ENCODE assay signal across 29 mouse cellular contexts in the genomic region with DNA sequence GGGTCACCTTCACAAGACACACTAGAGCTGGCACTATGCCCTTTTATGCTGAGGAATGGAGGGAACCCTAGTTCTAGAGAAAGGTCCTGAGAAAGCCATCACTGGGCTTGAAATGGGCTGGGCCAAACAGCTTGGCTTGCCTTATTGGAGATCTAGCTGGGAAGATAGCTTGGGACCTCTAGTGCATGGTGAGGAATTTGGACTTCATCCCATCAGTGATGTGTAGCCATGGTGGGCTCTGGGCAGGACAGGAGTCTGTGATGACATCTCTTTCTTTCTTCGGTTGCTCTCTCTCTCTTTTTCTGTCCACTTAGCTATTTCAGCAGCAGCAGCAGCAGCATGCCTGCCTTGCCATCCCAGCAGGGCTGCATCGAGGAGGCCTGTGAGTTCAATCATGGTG. TPM values are rescaled to one million over a fixed set of nuclear protein-coding genes. Genes with fewer than 3 reads are reported as not detected.
"Had no signal": no experiment of that assay in that cellular context is flagged by ENCODE, and none has a peak within 500 bp of the region (broad histone marks: within the 10 kb centered on the region; RNA-seq: fewer than 3 reads in every experiment).

No protein-coding gene starts in this region.

- H3K9ac ChIP-seq: heart, embryonic 13.5 days; heart, embryonic 15.5 days; hindbrain, embryonic 12.5 days; hindbrain, embryonic 14.5 days; limb, embryonic 12.5 days had no signal

- H3K36me3 ChIP-seq: heart, embryonic 13.5 days; heart, embryonic 15.5 days; hindbrain, embryonic 10.5 days; hindbrain, embryonic 12.5 days; limb, embryonic 10.5 days; limb, embryonic 12.5 days had no signal

- H3K4me2 ChIP-seq: heart, embryonic 13.5 days; heart, embryonic 15.5 days; hindbrain, embryonic 12.5 days; hindbrain, embryonic 14.5 days; limb, embryonic 12.5 days; liver, embryonic 11.5 days had no signal

- DNase-seq: gastrocnemius, adult 2 months; gastrocnemius, postnatal 10 days; gastrocnemius, postnatal 25 days; heart, adult 2 months; heart, postnatal 4 days; kidney, adult 18-20 months; kidney, adult 8-10 months; kidney, postnatal 10 days; kidney, postnatal 25 days; kidney, postnatal 4 days; liver had no signal

- H3K27me3 ChIP-seq: heart, embryonic 13.5 days; heart, embryonic 15.5 days; hindbrain, embryonic 12.5 days had no signal

- H3K4me3 ChIP-seq: gastrocnemius, adult 2 months; heart, adult 2 months; heart, embryonic 13.5 days; heart, embryonic 15.5 days; hindbrain, embryonic 10.5 days; hindbrain, embryonic 12.5 days; layer of hippocampus, adult 2 months; limb, embryonic 10.5 days; limb, embryonic 12.5 days had no signal

- H3K9me3 ChIP-seq: heart, embryonic 13.5 days; heart, embryonic 15.5 days; hindbrain, embryonic 10.5 days; hindbrain, embryonic 12.5 days; limb, embryonic 10.5 days; limb, embryonic 12.5 days had no signal

- ATAC-seq: forebrain, embryonic 16.5 days; hindbrain, embryonic 16.5 days; inflammation-experienced regulatory T-cells, adult 6 months; intestine, postnatal 0 days had no signal

- H3K4me1 ChIP-seq: limb, embryonic 10.5 days had no signal

- H3K27ac ChIP-seq: gastrocnemius, adult 2 months; heart, adult 2 months; heart, embryonic 13.5 days; heart, embryonic 15.5 days; hindbrain, embryonic 10.5 days; hindbrain, embryonic 12.5 days; hindbrain, embryonic 14.5 days; layer of hippocampus, adult 2 months; limb, embryonic 10.5 days; limb, embryonic 12.5 days had no signal

RNA-seq across cellular contexts. Expression of gene 9630041A04Rik, which starts 53.4 kb away (rescaled TPM):
- polyA plus RNA-seq: frontal cortex, adult 2 months; heart, adult 2 months; heart, embryonic 13.5 days; heart, embryonic 15.5 days; heart, postnatal 0 days; inflammation-experienced regulatory T-cells, adult 6 months; intestine, postnatal 0 days; kidney, embryonic 14.5 days; kidney, embryonic 16.5 days; limb, embryonic 10.5 days; limb, embryonic 12.5 days; limb, embryonic 14.5 days; liver, embryonic 11.5 days had no signal
